Mouse (Mus musculus): ENCODE results near the gene Map3k6. TPM values are rescaled to one million over a fixed set of nuclear protein-coding genes. Genes with fewer than 3 reads are reported as not detected.

Map3k6 gene
- polyA plus RNA-seq, 1 experiment = 4.7 TPM

GRCm38 (mm10) chr4:133242710-133243109 is 2.1 kb downstream of the Map3k6 start:
- Histone ChIP-seq H3K27ac (ENCODE audit: control insufficient read depth, insufficient read depth, low read depth, low read length) (no peak overlapping the region), H3K27me3 (ENCODE audit: control insufficient read depth, insufficient read depth, low read length) (no peaks in the 10 kb centered on the region), H3K36me3 (ENCODE audit: control insufficient read depth, insufficient read depth, low read length) (no peaks in the 10 kb centered on the region), H3K4me3 (ENCODE audit: control insufficient read depth, low read depth, low read length) (no peak overlapping the region), H3K4me1 (ENCODE audit: control insufficient read depth, insufficient read depth, low read length) (peaks cover 11% of the 10 kb centered on the region)
- TF ChIP-seq CTCF (IDR thresholded peaks at IDR 0.05; ENCODE audit: control insufficient read depth, insufficient read depth, insufficient replicate concordance, low read depth, low read length) (no peak), POLR2A (IDR thresholded peaks at IDR 0.05; ENCODE audit: control insufficient read depth, low read depth, low read length) (no peak)

- peaks cover 11% of the 10 kb centered on the region for H3K4me1 ChIP-seq (ENCODE audit: control insufficient read depth, insufficient read depth, low read length)
- no peaks in the 10 kb centered on the region for H3K36me3 ChIP-seq (ENCODE audit: control insufficient read depth, insufficient read depth, low read length)
- no peak overlapping the region for H3K27ac ChIP-seq (ENCODE audit: control insufficient read depth, insufficient read depth, low read depth, low read length)
- no peaks in the 10 kb centered on the region for H3K27me3 ChIP-seq (ENCODE audit: control insufficient read depth, insufficient read depth, low read length)
- H3K4me3 ChIP-seq (ENCODE audit: control insufficient read depth, low read depth, low read length) = no peak overlapping the region
- TF ChIP-seq POLR2A (IDR thresholded peaks at IDR 0.05; ENCODE audit: control insufficient read depth, low read depth, low read length) = no peak
- TF ChIP-seq CTCF (IDR thresholded peaks at IDR 0.05; ENCODE audit: control insufficient read depth, insufficient read depth, insufficient replicate concordance, low read depth, low read length) = no peak
These were observed 2.9 kb downstream of the Map3k6 start for GRCm38 (mm10) chr4:133243538-133243937.

- Histone ChIP-seq H3K27me3 (ENCODE audit: control insufficient read depth, insufficient read depth, low read length) (no peaks in the 10 kb centered on the region), H3K4me3 (ENCODE audit: control insufficient read depth, low read depth, low read length) (no peak overlapping the region), H3K4me1 (ENCODE audit: control insufficient read depth, insufficient read depth, low read length) (peaks cover 11% of the 10 kb centered on the region), H3K27ac (ENCODE audit: control insufficient read depth, insufficient read depth, low read depth, low read length) (no peak overlapping the region), H3K36me3 (ENCODE audit: control insufficient read depth, insufficient read depth, low read length) (no peaks in the 10 kb centered on the region)
- TF ChIP-seq POLR2A (IDR thresholded peaks at IDR 0.05; ENCODE audit: control insufficient read depth, low read depth, low read length) = no peak
- no peak for TF ChIP-seq CTCF (IDR thresholded peaks at IDR 0.05; ENCODE audit: control insufficient read depth, insufficient read depth, insufficient replicate concordance, low read depth, low read length)
These were observed 3.7 kb downstream of the Map3k6 start for GRCm38 (mm10) chr4:133244289-133244688.

GRCm38 (mm10) chr4:133247072-133247471 is 6.5 kb downstream of the Map3k6 start:
- Histone ChIP-seq H3K4me3 (ENCODE audit: control insufficient read depth, low read depth, low read length) (no peak overlapping the region), H3K4me1 (ENCODE audit: control insufficient read depth, insufficient read depth, low read length) (peaks cover 22% of the 10 kb centered on the region), H3K27ac (ENCODE audit: control insufficient read depth, insufficient read depth, low read depth, low read length) (no peak overlapping the region), H3K36me3 (ENCODE audit: control insufficient read depth, insufficient read depth, low read length) (no peaks in the 10 kb centered on the region), H3K27me3 (ENCODE audit: control insufficient read depth, insufficient read depth, low read length) (no peaks in the 10 kb centered on the region)
- TF ChIP-seq POLR2A (IDR thresholded peaks at IDR 0.05; ENCODE audit: control insufficient read depth, low read depth, low read length) (no peak), CTCF (IDR thresholded peaks at IDR 0.05; ENCODE audit: control insufficient read depth, insufficient read depth, insufficient replicate concordance, low read depth, low read length) (no peak)

DNA sequence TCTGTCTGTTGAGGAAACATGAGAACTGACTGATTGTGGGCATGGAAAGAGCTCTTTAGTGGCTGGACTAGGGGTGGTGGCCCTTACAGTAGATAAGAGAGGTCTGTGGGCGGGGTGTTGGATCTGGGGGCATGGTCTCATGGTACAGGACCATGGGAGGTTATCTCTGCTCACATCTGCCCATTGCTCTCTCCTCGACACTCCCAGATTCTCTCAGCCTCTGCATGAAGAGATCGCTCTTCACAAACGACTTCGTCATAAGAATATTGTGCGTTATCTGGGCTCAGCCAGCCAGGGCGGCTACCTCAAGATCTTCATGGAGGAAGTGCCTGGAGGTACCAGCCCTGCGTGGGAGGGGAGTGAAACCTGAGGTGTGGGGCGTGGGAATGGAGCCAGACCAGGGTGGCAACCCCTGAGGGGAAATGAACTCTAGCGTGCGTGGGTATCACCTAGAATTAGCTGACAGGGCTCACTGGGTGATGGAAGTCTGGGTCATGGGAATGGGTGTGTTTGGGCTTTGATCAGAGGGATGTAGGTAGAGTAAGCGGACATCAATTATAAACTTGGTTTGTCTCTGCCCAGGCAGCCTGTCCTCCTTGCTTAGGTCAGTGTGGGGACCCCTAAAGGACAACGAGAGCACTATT is 7.3 kb downstream of the Map3k6 start:
- Histone ChIP-seq H3K36me3 (ENCODE audit: control insufficient read depth, insufficient read depth, low read length) (no peaks in the 10 kb centered on the region), H3K4me3 (ENCODE audit: control insufficient read depth, low read depth, low read length) (no peak overlapping the region), H3K4me1 (ENCODE audit: control insufficient read depth, insufficient read depth, low read length) (peaks cover 20% of the 10 kb centered on the region), H3K27me3 (ENCODE audit: control insufficient read depth, insufficient read depth, low read length) (no peaks in the 10 kb centered on the region), H3K27ac (ENCODE audit: control insufficient read depth, insufficient read depth, low read depth, low read length) (no peak overlapping the region)
- TF ChIP-seq CTCF (IDR thresholded peaks at IDR 0.05; ENCODE audit: control insufficient read depth, insufficient read depth, insufficient replicate concordance, low read depth, low read length) = no peak
- TF ChIP-seq POLR2A (IDR thresholded peaks at IDR 0.05; ENCODE audit: control insufficient read depth, low read depth, low read length) = no peak

GRCm38 (mm10) chr4:133250609-133251008 is 10.0 kb downstream of the Map3k6 start:
- TF ChIP-seq CTCF (IDR thresholded peaks at IDR 0.05; ENCODE audit: control insufficient read depth, insufficient read depth, insufficient replicate concordance, low read depth, low read length) (peak; percentile 84), POLR2A (IDR thresholded peaks at IDR 0.05; ENCODE audit: control insufficient read depth, low read depth, low read length) (no peak)
- H3K27ac ChIP-seq (ENCODE audit: control insufficient read depth, insufficient read depth, low read depth, low read length) = no peak overlapping the region
- peaks cover 20% of the 10 kb centered on the region for H3K4me1 ChIP-seq (ENCODE audit: control insufficient read depth, insufficient read depth, low read length)
- H3K4me3 ChIP-seq (ENCODE audit: control insufficient read depth, low read depth, low read length) = peak overlapping the region; percentile 54
- no peaks in the 10 kb centered on the region for H3K27me3 ChIP-seq (ENCODE audit: control insufficient read depth, insufficient read depth, low read length)
- no peaks in the 10 kb centered on the region for H3K36me3 ChIP-seq (ENCODE audit: control insufficient read depth, insufficient read depth, low read length)

DNA sequence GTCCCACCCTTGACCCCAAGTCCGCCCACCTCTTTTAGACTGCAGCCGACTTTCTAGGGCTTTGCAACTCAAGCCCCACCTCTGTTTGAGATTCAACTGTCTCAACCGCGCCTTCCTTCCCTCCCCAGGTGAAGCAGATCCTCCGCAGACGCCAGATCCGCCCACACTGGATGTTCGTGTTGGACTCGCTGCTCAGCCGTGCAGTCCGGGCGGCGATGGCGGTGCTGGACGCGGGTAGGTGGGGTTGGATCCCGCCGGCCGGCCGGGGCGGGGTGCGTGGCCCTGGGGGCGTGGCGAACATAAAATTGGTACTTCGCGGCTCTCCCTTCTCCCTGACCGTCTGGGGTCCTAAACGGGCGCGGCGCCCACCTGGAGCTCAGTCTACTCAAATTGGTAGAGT is 10.6 kb downstream of the Map3k6 start:
- Histone ChIP-seq H3K36me3 (ENCODE audit: control insufficient read depth, insufficient read depth, low read length) (no peaks in the 10 kb centered on the region), H3K4me3 (ENCODE audit: control insufficient read depth, low read depth, low read length) (peak overlapping the region; percentile 54), H3K4me1 (ENCODE audit: control insufficient read depth, insufficient read depth, low read length) (peaks cover 20% of the 10 kb centered on the region), H3K27ac (ENCODE audit: control insufficient read depth, insufficient read depth, low read depth, low read length) (no peak overlapping the region), H3K27me3 (ENCODE audit: control insufficient read depth, insufficient read depth, low read length) (no peaks in the 10 kb centered on the region)
- no peak for TF ChIP-seq POLR2A (IDR thresholded peaks at IDR 0.05; ENCODE audit: control insufficient read depth, low read depth, low read length)
- TF ChIP-seq CTCF (IDR thresholded peaks at IDR 0.05; ENCODE audit: control insufficient read depth, insufficient read depth, insufficient replicate concordance, low read depth, low read length) = no peak

All from testis, adult 2 months (tissue).